Mouse (Mus musculus): ENCODE data around the gene Hdgfl2. TPM values are rescaled to one million over a fixed set of nuclear protein-coding genes. Genes with fewer than 3 reads are reported as not detected.
A peak's percentile ranks its signal among the peaks of the same experiment; 100 is the strongest.

The Hdgfl2 gene
- polyA plus RNA-seq, 1 experiment from 2014 or later = 103 TPM

DNA sequence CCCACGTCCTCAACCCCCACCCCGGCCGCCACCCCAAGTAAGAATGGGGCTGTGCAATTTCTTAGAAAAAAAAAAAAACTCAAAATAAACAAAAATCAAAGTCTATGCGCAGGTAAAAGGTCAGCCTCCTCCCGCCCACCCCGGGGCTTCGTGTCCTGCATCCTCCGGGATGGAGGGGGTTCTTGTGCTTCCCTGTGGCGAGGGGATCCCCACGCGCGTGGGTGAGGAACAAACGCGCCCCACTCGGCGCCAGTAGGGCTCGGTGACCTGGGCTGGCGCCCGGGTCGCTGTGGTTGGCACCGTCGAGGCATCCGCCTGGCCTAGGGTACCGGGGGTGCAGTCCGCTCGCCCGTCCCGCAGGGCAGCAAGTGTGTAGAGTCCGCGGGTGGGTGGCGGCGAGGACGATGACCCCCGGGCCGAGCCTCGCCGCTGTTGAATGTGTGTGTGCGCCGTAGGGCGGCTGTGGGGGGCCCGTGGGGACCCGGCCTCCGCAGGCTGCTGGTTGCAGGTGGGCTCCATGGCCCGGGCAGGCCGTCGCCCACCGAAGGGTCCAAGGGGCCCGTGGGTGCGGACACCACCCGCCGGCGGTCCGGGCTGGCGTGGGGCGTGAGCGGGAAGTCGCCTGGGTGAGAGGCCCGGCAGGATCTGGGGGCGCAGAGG is 44.4 kb downstream of the Hdgfl2 start:
- Histone ChIP-seq H3K9me3 (peaks cover 12% of the 10 kb centered on the region; the same call in 1 of the 2 replicates), H3K36me3 (no peaks in the 10 kb centered on the region), H3K27me3 (peaks cover 74% of the 10 kb centered on the region), H3K4me3 (peak overlapping the region; percentile 37), H3K4me1 (peaks cover 22% of the 10 kb centered on the region), H3K9ac (peak overlapping the region; percentile 20; the same call in 1 of the 2 replicates), H3K27ac (no peak overlapping the region), H3K4me2 (peak overlapping the region; percentile 66)
- ATAC-seq (ENCODE audit: insufficient number of reproducible peaks, low FRiP score, low TSS enrichment, low read depth) = no peak
- 42% methylated on average over 58 of the region's 59 CpGs for WGBS

DNA sequence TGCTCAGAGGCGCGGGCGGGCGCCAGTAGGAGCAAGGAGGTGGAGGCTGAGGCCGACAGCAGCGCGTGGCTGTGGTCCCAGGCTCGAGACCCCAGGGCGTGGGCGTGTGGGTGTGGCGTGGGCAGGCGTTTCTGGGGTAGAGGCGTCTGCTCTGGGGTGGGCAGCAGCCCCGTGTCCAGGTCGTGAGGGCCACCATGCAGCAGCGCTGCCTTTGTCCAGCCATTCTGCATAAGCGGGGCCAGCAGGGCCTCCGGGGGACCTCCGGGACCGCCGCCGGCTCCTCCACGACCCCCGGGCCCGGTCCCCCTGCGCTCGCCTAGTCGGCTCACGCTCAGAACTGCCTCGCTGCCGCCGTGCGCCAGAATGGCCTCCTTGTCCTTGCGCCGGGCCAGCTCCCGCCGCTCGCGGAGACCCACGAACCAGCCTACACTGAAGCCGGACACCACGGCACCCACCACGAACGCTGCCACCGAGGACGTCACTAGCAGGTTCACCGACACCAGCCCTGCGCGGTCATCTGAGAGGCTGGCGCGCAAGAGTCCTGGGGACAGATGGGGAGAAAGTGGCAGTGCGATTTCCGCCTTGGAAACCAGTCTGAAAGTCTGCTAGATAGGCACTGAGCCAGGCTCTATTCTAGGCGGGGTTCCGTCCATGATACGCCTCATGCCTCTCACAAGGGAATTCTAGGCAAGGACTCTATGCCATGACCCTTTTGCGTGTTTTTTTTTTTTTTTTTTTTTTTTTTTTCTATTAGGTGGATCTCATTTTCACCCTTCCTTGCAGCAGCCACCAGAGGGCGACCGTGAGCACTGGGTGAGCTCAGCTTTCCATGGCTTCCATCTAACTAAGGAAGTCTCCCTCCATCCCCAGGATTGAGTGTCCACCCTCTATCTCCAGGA is 45.2 kb downstream of the Hdgfl2 start:
- WGBS = 12% methylated on average over 59 of the region's 59 CpGs
- H3K9me3 ChIP-seq = peaks cover 12% of the 10 kb centered on the region; the same call in 1 of the 2 replicates
- H3K9ac ChIP-seq = peak overlapping the region; percentile 20; the same call in 1 of the 2 replicates
- no peak overlapping the region for H3K27ac ChIP-seq
- no peak for ATAC-seq (ENCODE audit: insufficient number of reproducible peaks, low FRiP score, low TSS enrichment, low read depth)
- H3K4me3 ChIP-seq = peak overlapping the region; percentile 37
- peaks cover 21% of the 10 kb centered on the region for H3K4me1 ChIP-seq
- peak overlapping the region; percentile 66 for H3K4me2 ChIP-seq
- no peaks in the 10 kb centered on the region for H3K36me3 ChIP-seq
- H3K27me3 ChIP-seq = peaks cover 66% of the 10 kb centered on the region

DNA sequence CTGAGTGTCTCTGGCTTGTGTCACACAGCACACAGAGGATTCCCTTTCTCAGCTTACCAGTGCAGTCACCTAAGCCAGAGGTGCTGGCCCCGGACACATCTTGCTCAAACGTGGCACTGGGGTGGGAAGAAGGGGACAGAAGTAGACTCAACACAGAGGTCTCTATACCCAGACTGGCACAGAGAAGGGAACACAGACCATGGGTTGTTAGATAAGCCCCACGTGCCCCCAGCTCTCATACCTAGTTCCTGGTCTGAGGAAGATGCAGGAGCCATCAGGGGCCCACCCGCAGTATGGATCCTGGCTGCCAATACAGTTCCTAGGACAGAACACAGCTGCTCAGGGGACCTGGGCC is 45.8 kb downstream of the Hdgfl2 start:
- 83% methylated on average over 4 of the region's 4 CpGs for WGBS
- no peak overlapping the region for H3K4me3 ChIP-seq
- peaks cover 59% of the 10 kb centered on the region for H3K27me3 ChIP-seq
- ATAC-seq (ENCODE audit: insufficient number of reproducible peaks, low FRiP score, low TSS enrichment, low read depth) = no peak
- no peaks in the 10 kb centered on the region for H3K36me3 ChIP-seq
- H3K4me2 ChIP-seq = no peak overlapping the region
- peaks cover 12% of the 10 kb centered on the region; the same call in 1 of the 2 replicates for H3K9me3 ChIP-seq
- H3K4me1 ChIP-seq = peaks cover 15% of the 10 kb centered on the region
- no peak overlapping the region for H3K9ac ChIP-seq
- H3K27ac ChIP-seq = no peak overlapping the region

DNA sequence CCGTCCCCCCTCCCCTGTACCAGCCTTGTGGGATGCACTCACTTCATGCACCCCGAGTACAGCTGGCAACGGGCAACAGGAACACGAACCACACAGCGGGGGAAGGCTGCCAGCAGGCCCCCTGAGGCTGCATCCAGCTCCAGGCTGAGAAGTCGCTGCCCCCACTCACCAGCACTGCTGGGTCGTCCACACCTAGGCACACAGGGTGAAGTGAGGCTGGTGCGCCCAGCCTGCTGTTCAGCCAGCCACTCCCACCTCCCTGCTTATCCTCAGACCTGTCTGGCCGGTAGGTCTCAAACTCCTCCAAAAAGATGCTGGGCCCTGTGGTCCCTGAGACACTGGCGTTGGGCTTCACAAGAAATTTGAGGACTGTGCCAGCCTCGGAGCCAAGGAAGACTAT is 46.7 kb downstream of the Hdgfl2 start:
- no peaks in the 10 kb centered on the region for H3K36me3 ChIP-seq
- no peak overlapping the region for H3K9ac ChIP-seq
- ATAC-seq (ENCODE audit: insufficient number of reproducible peaks, low FRiP score, low TSS enrichment, low read depth) = no peak
- H3K27ac ChIP-seq = no peak overlapping the region
- 68% methylated on average over 11 of the region's 11 CpGs for WGBS
- H3K27me3 ChIP-seq = peaks cover 50% of the 10 kb centered on the region
- peaks cover 11% of the 10 kb centered on the region for H3K4me1 ChIP-seq
- H3K9me3 ChIP-seq = peaks cover 12% of the 10 kb centered on the region; the same call in 1 of the 2 replicates
- H3K4me2 ChIP-seq = no peak overlapping the region
- no peak overlapping the region for H3K4me3 ChIP-seq

DNA sequence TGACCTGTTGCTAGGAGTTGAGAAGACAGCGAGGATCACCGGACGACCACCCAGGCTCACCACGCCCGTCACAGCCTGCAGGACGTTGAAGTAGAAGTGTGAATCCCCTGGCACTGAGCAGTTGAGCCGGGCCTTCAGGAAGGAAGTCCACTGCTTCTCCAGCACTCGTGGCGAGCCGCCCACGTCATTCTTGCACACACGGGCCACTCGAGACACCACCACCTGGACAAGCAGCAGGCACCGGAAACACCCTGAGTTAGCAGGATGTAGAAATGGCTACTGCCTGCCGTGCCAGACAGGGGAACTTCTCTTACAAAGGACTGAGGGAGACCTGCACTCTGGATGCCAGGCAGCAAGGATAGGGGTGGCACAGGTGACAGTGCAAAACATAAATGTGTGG is 48.8 kb downstream of the Hdgfl2 start:
- no peaks in the 10 kb centered on the region for H3K36me3 ChIP-seq
- 69% methylated on average over 15 of the region's 15 CpGs for WGBS
- H3K27ac ChIP-seq = no peak overlapping the region
- no peak overlapping the region for H3K4me2 ChIP-seq
- H3K4me1 ChIP-seq = peaks cover 13% of the 10 kb centered on the region
- ATAC-seq (ENCODE audit: insufficient number of reproducible peaks, low FRiP score, low TSS enrichment, low read depth) = no peak
- H3K9ac ChIP-seq = no peak overlapping the region
- peaks cover 29% of the 10 kb centered on the region for H3K27me3 ChIP-seq
- no peaks in the 10 kb centered on the region for H3K9me3 ChIP-seq
- no peak overlapping the region for H3K4me3 ChIP-seq

DNA sequence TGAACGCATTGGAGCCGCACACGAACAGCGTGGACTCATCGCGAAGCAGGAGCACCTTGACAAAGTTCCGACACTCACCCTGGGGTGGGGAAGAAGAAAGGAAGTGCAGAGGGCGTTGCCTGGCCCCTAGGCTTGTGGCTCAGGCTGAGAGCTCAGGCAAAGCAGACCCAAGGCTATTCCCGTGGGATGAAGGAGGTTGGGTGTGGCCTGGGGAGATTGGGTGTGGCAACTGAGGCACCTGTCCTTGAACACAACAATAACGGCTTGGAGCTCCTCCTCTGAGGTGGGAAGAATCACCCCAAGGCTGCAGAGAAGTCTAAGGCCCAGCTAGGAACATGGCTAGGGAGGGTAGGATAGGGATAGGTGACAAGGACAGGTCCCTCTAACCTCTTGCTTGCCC is 51.7 kb downstream of the Hdgfl2 start:
- H3K9me3 ChIP-seq = no peaks in the 10 kb centered on the region
- H3K9ac ChIP-seq = no peak overlapping the region
- H3K4me3 ChIP-seq = no peak overlapping the region
- H3K4me1 ChIP-seq = peaks cover 21% of the 10 kb centered on the region
- no peak overlapping the region for H3K4me2 ChIP-seq
- peaks cover 14% of the 10 kb centered on the region for H3K27me3 ChIP-seq
- no peak for ATAC-seq (ENCODE audit: insufficient number of reproducible peaks, low FRiP score, low TSS enrichment, low read depth)
- H3K36me3 ChIP-seq = no peaks in the 10 kb centered on the region
- no peak overlapping the region for H3K27ac ChIP-seq
- 92% methylated on average over 10 of the region's 10 CpGs for WGBS

DNA sequence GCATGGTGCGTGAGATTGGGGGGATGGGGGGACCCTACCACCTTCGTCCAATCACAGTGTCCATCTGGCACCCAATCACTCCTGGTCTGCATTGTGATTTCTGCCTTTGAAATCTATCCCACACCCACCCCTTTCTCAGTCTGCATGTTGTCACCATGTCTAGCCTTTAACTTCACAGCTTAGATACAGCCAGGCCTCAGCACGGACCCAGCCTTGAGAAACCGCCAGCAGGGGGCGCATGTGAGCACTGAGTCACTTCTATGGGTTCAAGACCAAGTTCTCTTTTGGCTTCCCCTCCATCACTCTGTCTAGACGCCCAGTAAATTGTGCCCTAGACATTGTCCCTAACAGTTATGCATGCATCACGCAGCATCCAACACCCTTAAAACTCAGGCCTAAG is 52.4 kb downstream of the Hdgfl2 start:
- H3K36me3 ChIP-seq = no peaks in the 10 kb centered on the region
- no peak for ATAC-seq (ENCODE audit: insufficient number of reproducible peaks, low FRiP score, low TSS enrichment, low read depth)
- H3K4me3 ChIP-seq = no peak overlapping the region
- 0 out of 2 replicates have a peak overlapping the region, but pooled peaks have one; percentile 11 for H3K27ac ChIP-seq
- WGBS = 42% methylated on average over 7 of the region's 7 CpGs
- peaks cover 21% of the 10 kb centered on the region for H3K4me1 ChIP-seq
- H3K9me3 ChIP-seq = no peaks in the 10 kb centered on the region
- no peak overlapping the region for H3K4me2 ChIP-seq
- no peak overlapping the region for H3K9ac ChIP-seq
- peaks cover 13% of the 10 kb centered on the region for H3K27me3 ChIP-seq

DNA sequence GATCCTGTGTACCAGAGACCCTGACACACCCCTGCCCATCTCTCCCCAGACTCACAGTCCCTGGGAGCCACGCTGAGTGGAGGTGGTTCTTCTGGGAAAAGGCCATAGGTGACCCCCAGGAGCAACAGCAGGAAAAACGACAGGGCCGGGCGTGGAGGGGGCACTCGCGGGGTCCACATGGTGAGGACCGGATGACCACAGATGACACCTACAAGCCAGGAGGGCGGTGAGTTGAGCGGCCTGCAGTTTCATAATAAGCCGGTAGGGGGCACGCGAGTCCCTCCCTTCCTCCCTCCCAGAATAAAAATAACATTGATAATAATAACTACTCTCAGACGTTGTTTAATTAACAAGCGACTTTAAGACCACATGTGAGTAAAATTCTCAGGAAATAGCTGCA is 53.2 kb downstream of the Hdgfl2 start:
- Histone ChIP-seq H3K27ac (no peak overlapping the region), H3K4me2 (no peak overlapping the region), H3K36me3 (no peaks in the 10 kb centered on the region), H3K27me3 (peaks cover 19% of the 10 kb centered on the region), H3K9me3 (no peaks in the 10 kb centered on the region), H3K4me1 (peaks cover 21% of the 10 kb centered on the region), H3K4me3 (no peak overlapping the region), H3K9ac (no peak overlapping the region)
- ATAC-seq (ENCODE audit: insufficient number of reproducible peaks, low FRiP score, low TSS enrichment, low read depth) = no peak
- 4% methylated on average over 14 of the region's 14 CpGs for WGBS

DNA sequence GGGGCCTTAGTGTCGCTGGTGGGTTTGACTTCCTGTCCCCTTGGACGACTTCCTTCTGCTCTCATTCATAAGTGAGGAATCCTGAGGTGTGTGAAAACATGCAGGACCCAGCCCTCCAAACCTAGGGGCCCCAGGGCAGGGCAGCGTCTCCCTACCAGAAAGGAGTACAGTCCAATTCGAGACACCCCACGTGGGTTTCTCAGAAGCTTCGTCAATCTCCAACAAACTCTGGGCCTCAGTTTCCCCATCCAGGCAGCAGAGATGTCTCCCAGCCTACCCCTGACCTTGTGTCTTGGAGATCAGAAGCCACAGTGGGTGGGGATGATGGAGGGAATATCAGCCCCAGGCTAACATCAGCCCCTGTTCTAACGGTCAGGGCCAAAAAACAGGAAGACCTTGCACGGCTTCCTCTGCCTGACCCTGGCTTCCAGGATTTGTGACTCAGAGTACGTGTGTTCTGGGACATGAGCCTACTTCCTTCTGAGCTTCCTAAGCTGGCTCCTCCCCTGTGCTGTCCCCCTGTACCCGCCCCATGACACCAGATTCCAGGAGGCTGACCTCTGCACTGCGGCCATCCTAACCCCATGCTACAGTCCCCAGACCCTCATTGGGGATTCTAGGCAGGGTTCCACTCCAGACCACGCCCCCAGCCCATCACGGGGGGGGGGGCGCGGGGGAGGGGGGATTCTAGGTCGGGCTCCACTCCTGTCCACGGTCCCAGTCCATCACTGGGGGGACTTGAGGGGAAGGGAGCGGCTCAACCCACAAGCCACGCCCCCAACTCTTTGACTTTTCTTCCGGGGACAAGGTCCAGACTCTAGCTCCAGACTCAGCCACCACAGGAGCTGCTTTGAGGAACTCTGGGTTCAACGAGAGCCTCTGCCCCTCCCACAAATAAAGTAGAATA is 54.3 kb downstream of the Hdgfl2 start:
- Histone ChIP-seq H3K27me3 (peaks cover 27% of the 10 kb centered on the region), H3K27ac (peak overlapping the region; percentile 23; the same call in 1 of the 2 replicates), H3K9me3 (no peaks in the 10 kb centered on the region), H3K4me1 (peaks cover 24% of the 10 kb centered on the region), H3K9ac (no peak overlapping the region), H3K4me3 (peak overlapping the region; percentile 30), H3K4me2 (peak overlapping the region; percentile 56), H3K36me3 (no peaks in the 10 kb centered on the region)
- ATAC-seq (ENCODE audit: insufficient number of reproducible peaks, low FRiP score, low TSS enrichment, low read depth) = peak; percentile 45; the same call in 1 of the 2 replicates
- 18% methylated on average over 19 of the region's 21 CpGs for WGBS

DNA sequence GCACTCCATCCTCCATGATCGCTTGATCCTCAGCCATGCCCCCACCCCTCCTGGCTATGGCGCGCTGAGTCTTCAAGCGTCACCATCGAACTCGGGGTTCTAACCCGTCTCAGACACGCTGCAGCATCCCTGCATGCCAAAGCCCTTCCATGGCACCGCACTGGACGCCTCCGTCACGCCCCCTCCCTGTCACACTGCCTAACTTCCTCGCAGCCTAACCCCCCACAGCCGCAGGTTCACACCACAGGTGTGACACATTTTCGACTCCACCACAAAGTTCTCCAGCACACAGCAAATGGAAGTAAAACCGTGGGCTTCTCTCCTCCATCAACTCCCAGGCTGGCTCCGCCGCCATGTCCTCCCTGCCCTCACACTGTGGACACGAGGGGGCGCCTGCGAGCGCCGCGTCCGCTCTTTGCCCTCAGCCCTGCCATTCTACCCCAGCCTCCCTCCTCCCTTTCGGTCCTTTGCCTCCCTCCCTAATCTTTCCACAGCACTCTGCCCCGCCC is 55.1 kb downstream of the Hdgfl2 start:
- no peaks in the 10 kb centered on the region for H3K9me3 ChIP-seq
- H3K9ac ChIP-seq = no peak overlapping the region
- no peak for ATAC-seq (ENCODE audit: insufficient number of reproducible peaks, low FRiP score, low TSS enrichment, low read depth)
- peaks cover 35% of the 10 kb centered on the region for H3K27me3 ChIP-seq
- peak overlapping the region; percentile 56 for H3K4me2 ChIP-seq
- H3K27ac ChIP-seq = peak overlapping the region; percentile 14; the same call in 1 of the 2 replicates
- WGBS = 1% methylated on average over 27 of the region's 27 CpGs
- no peaks in the 10 kb centered on the region for H3K36me3 ChIP-seq
- H3K4me1 ChIP-seq = peaks cover 29% of the 10 kb centered on the region
- peak overlapping the region; percentile 30 for H3K4me3 ChIP-seq

DNA sequence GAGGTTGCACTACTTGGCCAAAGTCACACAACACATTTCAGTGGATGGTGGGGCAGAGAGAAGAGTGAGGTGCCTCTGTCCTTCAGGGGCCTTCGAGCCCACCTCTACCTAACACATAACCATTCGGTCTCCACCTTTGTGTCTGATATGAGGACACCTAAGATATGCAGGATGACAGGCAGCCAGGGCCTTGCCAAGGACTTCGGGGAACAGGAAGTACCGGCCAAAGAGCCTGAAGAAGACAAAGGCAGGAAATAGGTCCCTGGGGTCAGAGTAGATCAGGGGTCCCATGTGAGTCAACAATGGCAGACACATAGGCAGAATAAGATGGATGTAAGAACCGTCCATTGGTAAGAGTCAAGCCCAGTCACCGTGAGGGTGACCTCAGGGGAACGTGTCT is 57.1 kb downstream of the Hdgfl2 start:
- peaks cover 56% of the 10 kb centered on the region for H3K27me3 ChIP-seq
- H3K27ac ChIP-seq = no peak overlapping the region
- 84% methylated on average over 7 of the region's 7 CpGs for WGBS
- no peak overlapping the region for H3K4me2 ChIP-seq
- H3K4me3 ChIP-seq = no peak overlapping the region
- H3K36me3 ChIP-seq = no peaks in the 10 kb centered on the region
- no peak overlapping the region for H3K9ac ChIP-seq
- H3K4me1 ChIP-seq = peaks cover 38% of the 10 kb centered on the region
- no peaks in the 10 kb centered on the region for H3K9me3 ChIP-seq
- ATAC-seq (ENCODE audit: insufficient number of reproducible peaks, low FRiP score, low TSS enrichment, low read depth) = no peak

Data from limb, embryonic 15.5 days (tissue).